Mouse (Mus musculus) lung, embryonic 14.5 days (tissue): ENCODE measurements at regions not wholly inside any gene's neighbourhood (a gene's known extent, or its start where the extent isn't known, plus 50 kb on each side); places are given as distances from the start of the nearest gene placed in this dataset.
A peak's percentile ranks its signal among the peaks of the same experiment; 100 is the strongest.

Experiments
- ATAC-seq: fragments of 200-750 bp; cut with Nextera tagmentation; 2 replicates; pipeline ENCODE4 v1.8.0; 2017; ENCODE audit warnings: mild to moderate bottlenecking, moderate TSS enrichment, moderate library complexity; ENCODE audit not compliant: insufficient read depth
- DNase-seq: peaks from one replicate; pipeline ENCODE4 v3.0.0-alpha.2; 2015
- H3K27ac ChIP-seq: fragments of 300-500 bp; sonication (generic); 2 replicates; pipeline ENCODE4 v1.5.1; 2014; ENCODE audit warnings: low read depth, mild to moderate bottlenecking, moderate library complexity
- H3K27me3 ChIP-seq: fragments of 300-500 bp; sonication (generic); 2 replicates; pipeline ENCODE4 v1.6.1; 2014; ENCODE audit warnings: low read length, control low read depth; ENCODE audit not compliant: insufficient read depth
- H3K36me3 ChIP-seq: fragments of 300-500 bp; sonication (generic); 2 replicates; pipeline ENCODE4 v1.6.1; 2014; ENCODE audit warnings: control low read depth; ENCODE audit not compliant: insufficient read depth
- H3K4me1 ChIP-seq: fragments of 300-500 bp; sonication (generic); 2 replicates; pipeline ENCODE4 v1.6.1; 2014; ENCODE audit warnings: antibody characterized with exemption, control low read depth; ENCODE audit not compliant: insufficient read depth
- H3K4me2 ChIP-seq: fragments of 300-500 bp; sonication (generic); 2 replicates; pipeline ENCODE4 v1.6.1; 2014; ENCODE audit warnings: mild to moderate bottlenecking
- H3K4me3 ChIP-seq: fragments of 300-500 bp; sonication (generic); 2 replicates; pipeline ENCODE4 v1.5.1; 2014; ENCODE audit warnings: low read depth, low read length
- H3K9ac ChIP-seq: fragments of 300-500 bp; sonication (generic); 2 replicates; pipeline ENCODE4 v1.6.1; 2014
- H3K9me3 ChIP-seq: fragments of 300-500 bp; sonication (generic); 2 replicates; pipeline ENCODE4 v1.6.1; 2016; ENCODE audit warnings: low read depth, low read length, control low read depth
- CTCF ChIP-seq: IDR thresholded peaks from 2 replicates; pipeline ENCODE4 v1.5.1; 2016; ENCODE audit warnings: antibody characterized with exemption, low read depth
- WGBS: fragments of 180-500 bp; shearing (Covaris S2); extraction: QIAGEN DNeasy Blood & Tissue Kit; methylation state at CpG from one replicate; pipeline ENCODE4 v1.1.7; 2014; 5-methylcytosine and 5-hydroxymethylcytosine counted together

DNA sequence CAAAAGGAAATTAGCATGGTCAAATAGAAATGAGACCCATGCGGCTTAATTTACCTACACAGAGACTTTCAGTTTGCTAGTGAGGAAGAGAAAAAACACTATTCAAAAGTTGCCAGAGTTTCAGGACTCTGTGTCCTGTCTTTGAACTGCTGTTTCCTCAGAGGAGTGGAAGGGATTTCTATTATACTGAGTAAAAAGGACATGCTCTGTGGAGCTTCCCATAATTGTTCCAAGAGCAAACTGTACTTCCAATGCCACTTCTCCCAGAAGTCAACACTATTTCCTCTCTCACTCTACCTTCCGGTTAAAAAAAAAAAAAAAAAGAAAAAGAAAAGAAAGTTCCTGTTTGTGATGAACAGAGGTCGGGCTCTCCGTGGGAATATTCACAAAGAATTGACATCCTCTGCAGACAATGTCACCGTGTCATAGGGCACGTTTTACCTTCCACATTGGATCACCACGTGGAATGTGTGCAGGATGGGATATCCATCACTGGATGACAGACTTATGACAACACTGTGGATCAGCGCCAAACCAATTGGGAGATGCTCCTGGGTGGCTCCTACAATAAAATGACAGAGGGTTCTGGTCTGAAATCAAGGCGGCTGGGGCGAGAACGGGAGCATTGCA is 377.5 kb downstream of the Gja1 start:
- no peak overlapping the region for H3K9ac ChIP-seq
- H3K4me2 ChIP-seq = no peak overlapping the region
- H3K4me1 ChIP-seq = no peaks in the 10 kb centered on the region
- DNase-seq (peak; percentile 46), ATAC-seq (no peak; the same call in 1 of the 2 replicates)
- no peaks in the 10 kb centered on the region for H3K36me3 ChIP-seq
- H3K9me3 ChIP-seq = no peaks in the 10 kb centered on the region
- 47% methylated on average over 11 of the region's 11 CpGs for WGBS
- no peak for TF ChIP-seq CTCF
- no peaks in the 10 kb centered on the region for H3K27me3 ChIP-seq
- no peak overlapping the region for H3K4me3 ChIP-seq
- no peak overlapping the region for H3K27ac ChIP-seq

DNA sequence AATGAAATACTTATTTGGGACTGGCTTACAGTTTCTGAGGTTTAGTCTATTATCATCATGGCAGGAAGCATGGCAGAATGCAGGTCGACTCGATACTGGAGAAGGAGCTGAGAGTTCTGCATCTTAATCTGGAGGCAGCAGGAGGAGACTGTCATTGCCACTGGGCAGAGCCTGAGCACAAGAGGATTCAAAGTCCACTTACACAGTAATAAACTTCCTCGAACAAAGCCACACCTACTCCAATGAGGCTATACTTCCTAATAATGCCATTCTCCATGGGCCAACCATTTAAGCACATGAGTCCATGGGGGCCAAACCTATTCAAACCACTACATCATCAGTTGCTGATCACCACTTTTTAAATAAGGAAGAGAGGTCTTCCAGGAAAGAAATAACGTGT is 393.5 kb downstream of the Gja1 start:
- H3K36me3 ChIP-seq = no peaks in the 10 kb centered on the region
- no peak for TF ChIP-seq CTCF
- DNase-seq (no peak), ATAC-seq (no peak)
- H3K4me1 ChIP-seq = no peaks in the 10 kb centered on the region
- H3K27me3 ChIP-seq = no peaks in the 10 kb centered on the region
- H3K4me2 ChIP-seq = no peak overlapping the region
- no peak overlapping the region for H3K27ac ChIP-seq
- no peak overlapping the region for H3K4me3 ChIP-seq
- WGBS = 86% methylated on average over 4 of the region's 4 CpGs
- no peak overlapping the region for H3K9ac ChIP-seq
- H3K9me3 ChIP-seq = no peaks in the 10 kb centered on the region

GRCm38 (mm10) chr10:56782265-56782664 is 405.1 kb downstream of the Gja1 start:
- H3K27ac ChIP-seq = no peak overlapping the region
- H3K4me1 ChIP-seq = no peaks in the 10 kb centered on the region
- ATAC-seq = no peak
- 56% methylated on average over 2 of the region's 2 CpGs for WGBS
- no peaks in the 10 kb centered on the region for H3K27me3 ChIP-seq
- no peaks in the 10 kb centered on the region for H3K9me3 ChIP-seq
- H3K9ac ChIP-seq = no peak overlapping the region
- no peak overlapping the region for H3K4me2 ChIP-seq
- no peak for DNase-seq
- H3K36me3 ChIP-seq = no peaks in the 10 kb centered on the region
- TF ChIP-seq CTCF = no peak
- no peak overlapping the region for H3K4me3 ChIP-seq

DNA sequence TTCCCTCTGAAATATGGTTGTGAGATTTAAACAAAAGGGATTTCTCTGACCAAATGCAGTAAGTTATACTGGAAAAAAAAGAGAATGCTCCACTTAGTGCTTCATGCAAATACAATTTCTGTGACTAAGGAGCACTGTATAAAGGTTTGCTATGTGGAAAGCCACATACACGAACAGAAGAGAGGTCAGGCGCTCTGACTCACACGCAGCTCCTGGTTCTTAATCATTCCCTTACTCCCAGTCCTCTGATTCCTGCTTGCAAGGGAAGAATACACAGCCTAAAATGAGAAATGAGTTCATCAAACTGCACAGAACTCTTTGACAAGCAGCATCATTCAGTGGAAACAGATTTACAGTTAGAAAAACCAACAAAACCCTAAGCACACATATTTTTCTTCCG is 406.8 kb downstream of the Gja1 start:
- ATAC-seq (no peak), DNase-seq (no peak)
- H3K4me3 ChIP-seq = no peak overlapping the region
- no peak for TF ChIP-seq CTCF
- WGBS = 74% methylated on average over 4 of the region's 4 CpGs
- H3K4me2 ChIP-seq = no peak overlapping the region
- no peaks in the 10 kb centered on the region for H3K36me3 ChIP-seq
- no peaks in the 10 kb centered on the region for H3K9me3 ChIP-seq
- H3K9ac ChIP-seq = no peak overlapping the region
- H3K4me1 ChIP-seq = no peaks in the 10 kb centered on the region
- no peaks in the 10 kb centered on the region for H3K27me3 ChIP-seq
- H3K27ac ChIP-seq = no peak overlapping the region

GRCm38 (mm10) chr10:56788081-56788480 is 411.0 kb downstream of the Gja1 start:
- Histone ChIP-seq H3K9me3 (no peaks in the 10 kb centered on the region), H3K27me3 (no peaks in the 10 kb centered on the region), H3K9ac (no peak overlapping the region), H3K36me3 (no peaks in the 10 kb centered on the region), H3K4me3 (no peak overlapping the region), H3K27ac (no peak overlapping the region), H3K4me1 (no peaks in the 10 kb centered on the region), H3K4me2 (no peak overlapping the region)
- 66% methylated on average over 4 of the region's 4 CpGs for WGBS
- no peak for TF ChIP-seq CTCF
- ATAC-seq = no peak
- no peak for DNase-seq

DNA sequence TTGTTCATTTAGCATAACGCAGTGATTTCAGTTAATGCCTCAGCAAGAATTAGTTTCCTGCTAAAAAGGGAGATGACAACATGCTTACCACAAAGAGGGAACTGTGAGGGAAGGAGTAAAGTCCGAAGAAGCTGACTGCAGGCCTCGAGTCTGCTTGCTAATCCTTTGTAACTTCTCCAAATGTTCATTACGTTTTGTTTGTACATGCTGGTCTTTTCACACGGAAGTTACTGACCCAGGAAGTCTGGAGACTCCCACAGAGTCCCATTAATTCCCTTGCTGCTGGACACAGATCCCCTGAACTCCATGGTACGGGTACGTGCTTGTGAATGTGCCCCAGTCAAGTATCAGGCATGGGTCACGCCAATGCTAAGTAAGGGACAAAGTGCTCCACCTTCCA is 415.9 kb downstream of the Gja1 start:
- H3K4me1 ChIP-seq = no peaks in the 10 kb centered on the region
- no peaks in the 10 kb centered on the region for H3K27me3 ChIP-seq
- no peaks in the 10 kb centered on the region for H3K36me3 ChIP-seq
- no peaks in the 10 kb centered on the region for H3K9me3 ChIP-seq
- H3K4me2 ChIP-seq = no peak overlapping the region
- no peak overlapping the region for H3K9ac ChIP-seq
- WGBS = 46% methylated on average over 8 of the region's 8 CpGs
- ATAC-seq = no peak
- H3K4me3 ChIP-seq = no peak overlapping the region
- no peak for TF ChIP-seq CTCF
- peak; percentile 25 for DNase-seq
- no peak overlapping the region for H3K27ac ChIP-seq

- no peak overlapping the region for H3K27ac ChIP-seq
- H3K4me2 ChIP-seq = no peak overlapping the region
- no peaks in the 10 kb centered on the region for H3K36me3 ChIP-seq
- ATAC-seq = no peak
- H3K4me1 ChIP-seq = no peaks in the 10 kb centered on the region
- no peak overlapping the region for H3K9ac ChIP-seq
- H3K4me3 ChIP-seq = no peak overlapping the region
- H3K9me3 ChIP-seq = no peaks in the 10 kb centered on the region
- TF ChIP-seq CTCF = no peak
- H3K27me3 ChIP-seq = no peaks in the 10 kb centered on the region
- DNase-seq = no peak
- 60% methylated on average over 3 of the region's 3 CpGs for WGBS
Measured at GRCm38 (mm10) chr10:56795396-56795795, 418.3 kb downstream of the Gja1 start.

- DNase-seq (no peak), ATAC-seq (no peak)
- no peak overlapping the region for H3K9ac ChIP-seq
- no peaks in the 10 kb centered on the region for H3K36me3 ChIP-seq
- no peaks in the 10 kb centered on the region for H3K27me3 ChIP-seq
- no peaks in the 10 kb centered on the region for H3K4me1 ChIP-seq
- H3K27ac ChIP-seq = no peak overlapping the region
- H3K4me2 ChIP-seq = no peak overlapping the region
- no peak overlapping the region for H3K4me3 ChIP-seq
- WGBS = 69% methylated on average over 3 of the region's 3 CpGs
- TF ChIP-seq CTCF = no peak
- no peaks in the 10 kb centered on the region for H3K9me3 ChIP-seq
Measured at GRCm38 (mm10) chr10:56799307-56799706, 422.2 kb downstream of the Gja1 start.
